Mouse (Mus musculus): ENCODE data around the gene Gm49486.
"Not testable (repeated sequence)": the region's sequence is repeated elsewhere in the genome, so short reads cannot be mapped to it uniquely, and the experiment has no call there.

The Gm49486 gene

DNA sequence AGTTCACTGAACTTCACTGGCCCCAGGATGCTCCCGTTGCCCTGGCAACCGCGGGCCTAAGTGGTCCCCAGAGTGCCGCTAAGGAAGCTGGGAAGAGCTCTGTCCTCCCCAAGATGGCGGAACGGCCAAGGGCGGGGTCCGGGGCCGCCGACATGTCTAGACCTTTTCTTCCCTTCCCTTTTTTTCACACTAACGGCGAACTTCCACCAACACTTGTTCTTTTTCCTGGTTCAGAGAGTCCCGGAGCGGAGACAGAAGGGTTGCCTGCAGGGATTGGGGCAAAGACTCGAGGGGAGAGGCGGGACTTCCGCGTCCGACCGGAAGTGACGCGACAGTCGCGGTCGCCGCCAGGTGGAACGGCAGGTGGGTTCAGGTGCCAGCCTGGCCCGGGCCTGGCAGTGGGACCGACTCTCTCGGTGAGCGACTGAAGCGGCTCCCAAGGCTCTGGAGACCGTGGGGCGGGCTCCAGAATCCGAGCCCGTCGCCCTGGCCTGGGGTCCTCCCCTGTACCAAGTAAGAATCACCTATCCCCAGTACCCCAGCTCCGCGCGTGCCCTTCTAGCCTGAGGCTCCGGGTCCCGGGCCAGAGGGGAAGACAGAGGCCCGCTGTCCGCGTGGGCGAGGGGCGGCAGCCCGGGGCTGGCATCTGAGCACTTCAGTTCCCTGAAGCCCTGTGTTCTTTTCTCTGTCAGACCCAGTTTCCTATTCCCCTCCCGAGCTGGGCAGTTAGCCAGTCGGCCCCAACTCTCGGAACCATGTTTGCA is at the start of gene Gm49486, which contains the start of gene Pick1:
Gene Gm49486, plus strand, starts transcription at position 334 of the 764 bp plus-strand sequence.
Gene Pick1, plus strand, starts transcription at position 116 of the 764 bp plus-strand sequence.
- peak; percentile 89 to 92 for DNase-seq

DNA sequence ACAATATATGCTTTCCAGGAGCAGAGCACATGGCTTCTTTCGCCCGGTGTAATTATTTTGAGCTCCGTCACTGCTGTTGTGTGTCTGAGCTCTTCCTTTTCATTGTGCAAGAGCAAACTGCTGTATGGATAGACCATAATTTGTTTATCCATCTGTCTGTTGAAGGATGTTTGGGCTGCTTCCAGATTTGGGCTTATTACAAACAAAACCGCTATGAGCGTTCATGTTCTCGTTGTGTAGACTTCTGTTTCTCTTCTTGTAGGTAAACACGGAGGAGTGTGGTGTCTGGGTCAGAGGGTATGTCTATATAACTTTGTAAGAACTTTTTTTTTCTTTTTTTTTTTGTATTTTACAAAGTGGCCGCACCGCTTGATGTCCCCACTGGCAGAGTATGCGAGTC is 44.0 kb upstream of the Gm49486 start:
- DNase-seq: peak in 1 of 2 experiments; percentile 26

DNA sequence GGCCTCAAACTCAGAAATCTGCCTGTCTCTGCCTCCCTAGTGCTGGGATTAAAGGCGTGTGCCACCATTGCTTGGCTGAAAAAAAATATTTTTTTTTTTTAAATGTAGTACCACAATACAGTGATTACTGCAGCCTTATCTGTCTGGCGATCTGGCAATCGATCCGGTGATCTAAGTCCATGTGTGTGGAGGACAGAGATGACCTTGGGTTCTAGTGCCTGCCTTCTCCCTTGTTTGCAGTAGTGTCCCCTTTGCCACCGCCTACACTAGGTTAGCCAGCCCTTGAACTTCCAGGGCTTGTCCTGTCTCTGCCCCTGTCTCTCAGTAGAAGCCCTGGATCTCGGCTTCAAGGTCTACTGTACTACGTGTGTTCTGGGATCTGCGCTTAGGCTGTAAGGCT is 41.4 kb upstream of the Gm49486 start:
- DNase-seq: no peak

DNA sequence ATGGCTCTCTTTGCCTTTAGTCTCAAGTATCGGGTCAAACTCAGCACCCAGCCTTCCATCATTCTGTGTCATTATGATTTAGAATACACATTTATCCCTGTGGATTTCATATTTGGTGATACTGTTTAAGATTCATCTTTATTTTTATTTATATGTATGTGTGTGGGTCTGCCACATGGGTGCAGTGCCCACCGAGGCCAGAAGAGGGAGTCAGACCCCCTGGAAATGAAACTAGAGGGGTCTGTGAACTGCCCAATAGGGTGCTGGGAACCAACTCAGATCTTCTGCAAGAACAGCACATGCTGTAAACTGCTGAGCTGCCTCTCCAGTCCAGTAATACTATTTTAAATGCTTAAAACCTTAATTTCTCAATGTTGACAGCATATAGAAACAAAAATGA is 37.8 kb upstream of the Gm49486 start:
- no peak for DNase-seq

DNA sequence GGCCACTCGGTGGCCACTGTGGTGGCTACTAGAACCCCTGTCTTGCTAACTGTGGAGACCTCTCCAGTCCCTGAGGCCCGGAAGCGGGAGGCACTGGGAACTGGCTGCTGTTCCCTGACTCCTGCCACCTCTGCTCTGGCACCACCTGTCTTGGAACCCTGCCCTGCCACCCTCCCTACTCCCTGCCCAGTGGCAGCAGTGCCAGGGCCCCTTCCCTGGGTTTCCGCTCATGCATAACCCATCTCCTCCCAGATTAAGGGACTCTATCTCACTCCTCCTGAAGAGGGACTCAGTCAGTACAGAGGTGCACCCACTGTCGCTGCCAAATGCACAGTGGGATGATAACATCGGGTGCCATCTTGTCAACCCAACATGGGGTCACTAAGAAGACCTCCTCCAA is 36.7 kb upstream of the Gm49486 start:
- no peak for DNase-seq

DNA sequence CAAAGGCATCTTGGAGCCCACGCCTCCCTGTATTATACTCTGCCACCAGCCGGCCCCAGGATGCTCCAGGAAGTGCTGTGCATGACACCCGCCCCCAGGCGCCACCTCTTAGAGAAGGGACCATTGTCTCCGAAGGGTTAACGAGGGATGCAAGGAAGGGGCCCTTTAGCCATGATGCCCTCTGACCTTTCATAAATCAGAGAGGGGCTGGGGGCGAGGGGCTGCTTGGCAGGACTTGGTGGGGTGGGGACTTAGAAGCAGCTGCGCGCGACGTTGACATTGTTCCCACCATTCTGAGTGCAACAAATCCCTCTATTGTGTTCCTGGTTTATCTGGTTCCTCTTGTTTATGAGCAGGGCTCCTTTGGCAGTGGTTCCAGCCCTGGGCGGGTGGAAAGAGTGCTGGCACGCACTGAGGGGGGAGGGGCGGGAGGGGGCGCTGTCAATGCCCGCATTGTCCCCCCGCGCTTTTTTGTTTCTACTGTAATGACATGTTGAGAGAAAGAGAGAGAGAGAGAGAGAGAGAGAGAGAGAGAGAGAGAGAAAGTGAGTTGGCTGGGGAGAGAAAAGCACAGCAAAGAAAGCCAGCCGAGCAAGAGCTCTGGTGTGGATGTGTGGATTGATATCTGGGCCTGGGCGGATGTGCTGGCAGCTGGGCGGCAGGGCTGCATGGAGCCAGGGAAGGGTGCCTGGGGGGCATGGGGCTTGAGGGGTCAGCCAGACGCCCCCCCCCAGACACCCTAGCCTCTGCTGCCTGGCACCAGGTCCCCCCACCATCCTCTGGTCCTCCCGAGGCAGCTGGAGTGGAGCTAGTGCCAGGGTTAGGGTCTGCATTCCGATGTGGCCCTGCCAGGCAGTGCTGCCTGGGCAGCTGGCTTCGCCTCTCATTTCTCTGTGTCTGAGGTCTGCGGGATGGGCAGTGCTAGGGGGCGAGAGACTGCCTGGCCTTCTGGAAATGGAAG is 36.0 kb upstream of the Gm49486 start:
- DNase-seq: peak; percentile 66 to 79

DNA sequence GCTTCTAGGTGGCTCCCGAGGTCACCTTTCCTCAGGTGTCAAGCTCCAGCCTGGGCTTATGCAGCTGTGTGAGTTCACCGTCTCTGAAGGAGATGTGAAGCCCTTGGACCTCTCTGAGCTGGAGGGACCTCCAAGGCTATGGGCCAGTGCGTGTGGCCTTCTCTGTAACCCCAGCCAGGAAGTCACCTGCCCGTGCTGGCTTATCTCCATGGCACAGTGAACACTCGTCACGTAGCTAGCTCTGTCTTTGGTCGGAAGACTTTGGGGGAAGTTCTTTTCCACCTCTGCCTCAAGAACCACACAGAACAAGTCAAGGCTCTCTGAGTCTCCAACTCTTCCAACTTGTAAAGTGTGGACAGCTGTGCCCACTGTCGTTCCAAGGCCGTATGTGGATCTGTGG is 35.1 kb upstream of the Gm49486 start:
- no peak for DNase-seq

DNA sequence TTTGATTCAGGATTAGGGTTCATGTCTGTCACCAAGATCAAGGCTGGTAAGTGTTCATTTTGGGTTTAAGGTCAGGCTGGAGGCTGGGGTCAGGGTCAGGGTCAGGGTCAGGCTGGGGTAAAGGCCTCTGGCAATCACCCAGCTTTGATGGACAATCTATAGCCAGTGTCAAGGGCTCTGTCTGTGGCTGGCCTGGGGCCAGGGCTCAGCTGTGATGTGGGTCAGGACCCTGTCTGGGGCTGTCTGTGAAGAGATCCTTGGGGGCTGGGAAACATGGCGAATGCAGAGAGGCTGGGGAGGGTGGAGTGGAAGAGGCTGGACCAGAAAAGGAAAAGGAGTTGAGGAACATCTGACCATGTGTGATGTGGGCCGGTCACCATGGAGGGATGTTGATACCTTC is 34.2 kb upstream of the Gm49486 start:
- peak in 1 of 2 experiments; percentile 57 for DNase-seq

DNA sequence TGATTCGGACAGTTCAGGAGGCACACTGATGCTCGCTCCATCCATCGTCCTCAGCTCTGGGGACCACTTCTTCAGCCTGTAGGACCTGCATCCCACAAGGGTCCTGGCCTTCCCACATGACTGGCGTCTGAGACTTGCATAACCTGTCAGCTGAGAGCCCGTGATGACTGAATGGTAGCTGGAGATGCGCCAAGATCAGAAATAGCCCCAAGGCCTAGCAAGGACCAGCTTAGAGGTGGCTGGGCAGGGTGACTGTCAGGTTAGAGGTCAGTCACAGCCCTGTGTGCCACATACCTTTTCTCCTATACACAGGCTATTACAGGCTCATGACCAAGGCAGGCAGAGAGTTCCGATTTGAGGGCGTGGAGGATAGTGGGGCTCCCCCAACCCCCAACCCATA is 33.7 kb upstream of the Gm49486 start:
- no peak for DNase-seq

DNA sequence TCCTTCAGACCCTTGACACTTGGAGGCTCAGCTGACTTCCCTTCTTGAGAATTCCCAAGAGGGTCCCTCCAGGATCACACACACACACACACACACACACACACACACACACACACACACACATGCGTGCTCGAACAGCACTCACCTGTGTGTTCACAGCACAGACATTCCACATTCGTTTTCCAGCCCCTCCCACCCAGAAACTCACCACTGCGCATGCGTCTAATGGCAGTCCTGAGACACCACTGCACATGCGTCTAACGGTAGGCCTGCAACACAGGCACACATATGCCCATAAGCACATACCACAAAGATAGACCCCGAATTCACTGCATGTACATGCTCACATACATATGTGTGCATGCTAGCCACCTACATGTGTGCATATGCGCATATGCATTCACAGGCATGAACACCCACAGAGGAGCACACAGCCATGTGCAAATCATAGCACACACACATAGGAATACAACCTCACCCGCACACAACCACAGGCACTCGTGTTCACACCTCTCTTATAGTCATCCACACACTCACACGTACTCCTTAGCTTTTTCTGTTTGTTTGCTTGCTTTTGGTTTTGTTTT is 29.7 kb upstream of the Gm49486 start:
- no peak for DNase-seq

DNA sequence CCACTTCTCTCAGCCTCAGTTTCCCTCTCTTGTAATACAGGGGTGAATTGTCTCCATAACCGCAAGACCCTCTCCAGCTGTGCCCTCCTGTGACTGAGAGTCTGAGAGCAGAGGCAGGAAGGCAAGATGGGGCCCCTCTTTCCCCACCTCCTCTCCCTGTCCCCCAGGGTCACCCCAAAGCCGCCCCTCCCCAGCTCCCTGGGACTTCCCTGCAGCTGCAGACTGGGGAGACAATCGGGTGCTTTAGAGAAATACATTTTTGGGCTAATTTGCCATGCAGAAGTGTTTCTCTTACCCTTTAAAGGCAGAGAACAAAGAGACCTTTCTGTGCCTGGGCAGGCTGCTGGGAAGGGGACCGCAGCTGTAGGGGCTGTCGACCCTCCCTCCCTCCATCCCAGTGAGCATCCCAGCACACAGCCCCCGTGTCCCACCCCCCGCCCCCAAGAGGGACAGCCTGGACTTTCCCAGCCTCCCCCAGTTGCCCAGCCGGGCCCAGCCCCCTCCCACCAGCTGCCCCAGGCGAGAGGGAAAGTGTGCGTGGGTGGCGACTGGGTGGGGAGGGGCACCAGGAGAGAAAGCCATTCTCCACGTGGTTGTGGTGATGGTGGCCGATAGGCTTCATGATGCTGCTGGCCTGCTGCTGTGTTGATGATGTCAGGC is 27.6 kb upstream of the Gm49486 start:
- no peak for DNase-seq

DNA sequence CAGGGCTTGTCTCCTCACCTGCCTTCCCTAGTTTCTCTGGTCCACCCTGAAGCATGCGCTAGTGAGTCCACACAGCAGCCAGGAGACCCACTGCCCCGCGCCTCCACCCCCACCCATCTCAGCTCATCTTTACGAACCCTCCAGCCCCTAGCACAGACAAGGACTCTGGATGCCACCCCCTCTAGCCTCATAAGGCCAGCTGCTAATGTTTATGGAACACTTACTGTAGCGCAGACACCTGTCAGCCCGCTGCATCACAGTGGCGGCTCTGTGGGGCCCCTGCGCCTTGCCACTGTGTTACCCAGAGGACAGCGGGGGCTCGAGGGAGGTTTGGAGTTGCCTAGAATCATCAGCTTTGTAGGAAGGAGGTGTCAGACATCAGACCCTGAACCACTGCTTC is 26.6 kb upstream of the Gm49486 start:
- no peak for DNase-seq

DNA sequence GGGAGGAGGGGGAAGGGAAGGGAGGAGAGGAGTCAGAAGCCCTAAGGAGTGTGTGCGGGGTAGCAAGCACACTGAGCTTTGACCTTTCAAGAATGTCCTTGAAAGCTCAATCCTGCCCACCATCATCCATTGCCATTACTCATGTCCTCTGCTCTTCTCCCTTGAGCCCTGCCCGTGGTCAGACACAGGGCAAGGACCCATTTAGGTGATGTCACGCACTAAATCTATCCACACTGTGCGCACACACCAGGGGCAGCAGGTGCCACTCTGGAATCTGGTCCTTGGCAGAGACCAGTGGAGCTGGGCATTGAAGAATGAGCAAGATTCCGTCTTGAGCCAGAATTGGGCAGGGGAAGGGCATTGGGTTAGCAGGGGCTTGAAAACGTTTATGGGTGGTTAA is 21.0 kb upstream of the Gm49486 start:
- no peak for DNase-seq

DNA sequence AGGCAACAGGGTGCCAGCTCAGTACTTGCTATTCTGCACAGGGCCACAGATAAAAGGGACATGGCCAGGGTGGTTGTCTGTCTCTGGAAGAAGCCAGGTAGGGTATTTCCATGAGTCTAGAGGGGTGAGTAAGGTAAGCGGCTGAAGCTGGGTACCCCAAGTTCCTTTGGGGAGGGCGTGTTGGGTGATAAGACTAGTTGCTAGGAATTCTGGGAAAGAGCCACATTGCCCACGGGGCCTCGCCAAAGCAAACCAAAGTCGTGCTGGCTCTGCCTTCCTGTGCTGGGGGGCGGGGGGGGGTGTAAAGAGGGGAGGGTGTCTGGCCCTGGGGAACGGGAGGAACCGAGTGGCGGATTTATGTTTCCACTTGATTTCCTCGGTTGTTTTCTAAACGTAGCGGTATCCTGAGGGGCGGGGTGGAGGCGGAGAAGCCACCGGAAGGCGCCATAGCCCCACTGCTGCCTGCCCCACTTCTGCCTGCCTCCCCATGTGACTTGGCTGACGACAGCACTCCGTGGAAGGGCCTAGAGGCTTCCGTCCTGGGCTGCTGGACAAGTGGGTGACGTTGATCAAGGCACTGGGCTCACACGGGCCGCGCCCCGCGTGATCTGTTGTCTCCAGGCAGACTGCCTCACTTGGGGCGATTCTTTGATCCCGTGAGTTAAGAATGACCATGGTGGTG is 20.3 kb upstream of the Gm49486 start:
- DNase-seq: peak; percentile 61 to 67

DNA sequence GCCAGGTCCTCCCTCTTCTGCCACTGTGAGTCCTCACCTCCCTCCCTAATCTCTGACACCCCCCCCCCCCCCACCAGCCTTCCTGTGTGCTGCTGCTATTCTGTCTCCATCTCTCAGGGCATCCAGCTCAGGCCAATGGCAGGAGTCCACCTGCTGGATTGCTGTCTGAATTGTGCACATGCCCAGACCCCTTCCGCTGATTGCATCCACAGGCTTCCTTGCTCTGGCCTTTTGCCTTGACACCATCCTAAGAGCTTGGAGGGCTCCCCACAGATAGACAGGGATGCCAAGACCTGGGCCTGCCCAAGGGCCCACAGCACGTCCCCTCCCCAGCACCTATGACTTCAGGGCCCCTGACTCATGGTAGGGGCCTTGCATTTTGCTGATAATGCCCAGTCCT is 18.8 kb upstream of the Gm49486 start:
- no peak for DNase-seq

DNA sequence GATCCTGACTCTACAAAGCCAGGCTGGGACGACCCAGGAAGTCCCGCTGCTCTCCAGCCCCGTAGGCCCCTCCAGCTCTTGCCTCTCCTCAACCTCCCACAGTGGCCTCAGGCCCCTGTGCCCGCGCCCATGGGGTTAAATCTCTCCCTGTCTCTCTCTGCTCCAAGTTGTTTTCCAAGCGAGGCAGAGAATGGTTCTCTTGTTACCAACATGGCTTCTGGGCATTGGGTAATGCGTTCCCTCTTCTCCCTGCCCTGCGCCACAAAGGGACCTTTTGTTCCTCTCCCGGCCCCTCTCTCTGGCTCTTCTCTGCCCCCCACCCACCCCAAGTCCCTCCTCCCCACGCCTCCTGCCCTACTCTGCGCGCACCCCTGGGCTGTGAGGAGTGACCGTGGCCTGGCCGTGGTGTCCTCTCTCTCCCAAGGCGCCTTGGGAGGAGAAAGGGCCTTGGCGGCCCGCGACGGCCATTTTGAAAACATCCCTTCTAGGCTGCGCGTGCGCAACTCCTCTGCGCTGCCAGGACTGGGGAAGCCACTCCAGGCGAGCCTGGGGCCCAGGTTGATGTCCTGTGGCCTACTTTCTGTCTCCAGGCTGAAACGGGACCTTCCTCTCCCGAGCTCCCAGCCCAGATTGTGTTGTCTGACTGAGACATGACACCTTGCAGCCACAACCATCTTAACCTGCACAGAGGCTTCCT is 16.3 kb upstream of the Gm49486 start:
- no peak for DNase-seq

DNA sequence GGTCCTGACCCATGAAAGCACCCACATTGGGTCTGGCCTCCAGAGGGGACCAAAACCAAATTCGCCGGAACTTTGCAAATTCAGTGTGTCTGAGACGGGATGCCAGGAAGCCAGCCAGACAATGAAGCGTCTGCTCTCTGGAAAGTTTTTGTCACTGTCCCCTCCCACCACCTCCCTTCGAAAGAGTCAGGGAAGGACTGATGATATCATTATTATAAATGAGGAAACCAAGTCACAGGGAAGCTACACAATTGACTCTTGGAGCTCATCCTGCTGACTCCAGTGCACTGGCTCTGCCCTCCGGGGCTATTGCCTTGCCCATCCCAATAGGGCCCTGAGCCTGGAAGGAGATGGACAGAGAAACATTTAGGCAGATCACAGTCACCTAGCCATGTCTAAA is 15.6 kb upstream of the Gm49486 start:
- DNase-seq: peak; percentile 42 to 45

DNA sequence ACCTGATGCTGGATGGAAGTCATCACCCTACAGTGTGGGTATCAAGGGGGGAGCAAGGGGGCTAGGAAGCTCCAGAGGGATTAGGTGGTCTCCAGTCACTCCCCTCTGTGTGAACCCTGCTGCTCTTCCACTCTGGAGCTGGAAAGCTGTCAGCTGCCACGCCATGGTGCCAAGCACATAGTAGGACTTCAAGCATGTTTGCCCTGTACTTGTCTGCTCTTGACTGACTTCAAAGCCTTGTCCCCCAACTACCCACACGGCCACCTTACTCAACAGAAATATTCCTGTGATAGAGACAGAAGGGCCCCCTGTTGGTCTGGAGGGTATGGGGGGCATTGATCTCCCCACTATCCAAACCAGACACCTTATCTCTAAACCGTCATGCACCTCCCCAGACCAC is 13.0 kb upstream of the Gm49486 start:
- DNase-seq: no peak

DNA sequence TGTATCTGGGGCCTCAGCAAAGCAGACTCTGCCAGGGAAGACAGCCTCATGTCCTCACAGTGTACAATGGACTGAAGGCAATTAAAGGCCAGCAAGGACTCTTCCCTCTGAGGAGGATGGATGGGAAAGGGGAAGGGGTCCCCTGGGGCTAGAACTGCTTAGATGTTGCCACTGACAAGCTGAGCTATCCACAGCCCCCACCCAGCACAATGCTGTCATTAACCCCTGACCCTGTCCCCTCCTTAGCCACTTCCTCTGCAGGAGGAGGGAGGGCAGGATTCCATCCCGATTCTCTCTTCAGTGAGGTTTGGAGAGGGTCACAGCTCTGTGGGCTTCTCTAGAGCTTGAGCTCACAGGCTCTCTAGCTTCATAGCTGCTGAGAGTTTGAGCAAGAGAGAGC is 9.6 kb upstream of the Gm49486 start:
- DNase-seq: no peak

DNA sequence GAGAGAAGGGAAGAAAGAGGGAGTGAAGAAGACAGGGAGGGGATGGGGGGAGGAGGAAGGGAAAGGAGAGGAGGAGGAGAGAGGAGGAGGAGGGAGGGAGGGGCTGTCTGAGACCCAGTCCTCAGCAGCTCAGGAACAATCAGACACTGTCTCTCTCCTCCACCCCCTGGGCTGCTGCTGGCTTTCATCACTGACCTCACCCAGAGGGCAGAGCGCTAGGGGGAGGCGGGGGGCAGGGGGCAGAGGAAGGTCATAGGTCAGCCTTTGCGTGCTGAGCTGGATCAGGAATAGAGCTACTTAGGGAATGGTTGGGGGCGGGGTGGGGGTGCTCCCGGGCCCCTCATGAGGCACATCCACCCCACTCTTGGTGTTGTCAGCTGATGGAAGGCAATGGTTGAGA is 5.5 kb upstream of the Gm49486 start:
- no peak for DNase-seq

DNA sequence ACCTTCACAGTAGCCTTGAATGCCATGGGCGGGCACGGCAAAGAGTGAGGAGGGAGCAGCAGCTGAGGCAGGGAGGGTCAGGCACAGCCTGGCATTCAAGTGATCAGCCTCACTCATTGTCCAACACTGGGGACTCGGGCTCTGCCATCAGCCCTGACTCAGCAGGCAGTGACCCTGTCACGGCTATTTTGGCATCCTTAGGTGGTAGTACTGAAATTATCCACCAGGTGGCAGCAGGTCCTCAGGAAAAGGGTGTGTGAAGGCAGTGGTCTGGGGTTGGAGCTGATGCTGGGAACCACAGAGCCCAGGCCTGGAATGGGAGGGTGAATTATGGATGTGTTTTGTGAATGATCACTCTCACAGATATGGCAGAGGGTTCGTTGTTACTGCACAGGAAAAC is 4.5 kb upstream of the Gm49486 start:
- peak; percentile 75 to 91 for DNase-seq

DNA sequence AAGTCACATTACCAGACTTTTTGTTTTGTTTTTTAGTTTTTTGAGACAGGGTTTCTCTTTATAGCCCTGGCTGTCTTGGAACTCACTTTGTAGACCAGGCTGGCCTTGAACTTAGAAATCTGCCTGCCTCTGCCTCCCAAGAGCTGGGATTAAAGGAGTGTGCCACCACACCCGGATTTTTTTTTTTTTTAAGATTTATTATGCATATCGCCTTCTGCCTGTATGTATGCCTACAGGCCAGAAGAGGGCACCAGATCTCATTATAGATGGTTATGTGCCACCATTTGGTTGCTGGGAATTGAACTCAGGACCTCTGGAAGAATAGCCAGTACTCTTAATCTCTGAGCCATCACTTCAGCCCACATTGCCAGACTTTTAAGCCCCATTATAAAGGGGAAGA is 3.4 kb upstream of the Gm49486 start:
- not testable (repeated sequence) for DNase-seq

All from lung, postnatal 4 days (tissue).